Mouse (Mus musculus): ENCODE measurements around the gene Gpr35. TPM values are rescaled to one million over a fixed set of nuclear protein-coding genes. Genes with fewer than 3 reads are reported as not detected.
A peak's percentile ranks its signal among the peaks of the same experiment; 100 is the strongest.

The Gpr35 gene
- polyA plus RNA-seq, 1 experiment from 2014 or later = 0.41 TPM

GRCm38 (mm10) chr1:92911721-92912138 lies 38.9 kb upstream of the Gpr35 start:
- peak overlapping the region; percentile 97 for H3K27ac ChIP-seq
- no peaks in the 10 kb centered on the region for H3K9me3 ChIP-seq (replicated peaks)
- peaks cover 5% of the 10 kb centered on the region; the same call in 1 of the 2 replicates for H3K27me3 ChIP-seq
- peaks cover 37% of the 10 kb centered on the region for H3K4me1 ChIP-seq
- H3K4me3 ChIP-seq = peak overlapping the region; percentile 90
- peaks cover 26% of the 10 kb centered on the region for H3K36me3 ChIP-seq
- H3K4me2 ChIP-seq (replicated peaks) = peak overlapping the region; percentile 97
- peak overlapping the region; percentile 95 for H3K9ac ChIP-seq
- ATAC-seq (ENCODE audit: low FRiP score) = no peak
- WGBS = 43% methylated on average over 8 of the region's 8 CpGs

- peak overlapping the region; percentile 23; the same call in 1 of the 2 replicates for H3K27ac ChIP-seq
- H3K4me2 ChIP-seq (replicated peaks) = peak overlapping the region; percentile 97
- WGBS = 36% methylated on average over 1 of the region's 1 CpGs
- peak overlapping the region; percentile 90 for H3K4me3 ChIP-seq
- H3K9ac ChIP-seq = peak overlapping the region; percentile 95
- peaks cover 36% of the 10 kb centered on the region for H3K4me1 ChIP-seq
- H3K9me3 ChIP-seq (replicated peaks) = no peaks in the 10 kb centered on the region
- no peak for ATAC-seq (ENCODE audit: low FRiP score)
- peaks cover 32% of the 10 kb centered on the region for H3K36me3 ChIP-seq
- H3K27me3 ChIP-seq = peaks cover 5% of the 10 kb centered on the region; the same call in 1 of the 2 replicates
Observed at GRCm38 (mm10) chr1:92912286-92912685, 38.4 kb upstream of the Gpr35 start.

- no peak for ATAC-seq (ENCODE audit: low FRiP score)
- 75% methylated on average over 4 of the region's 4 CpGs for WGBS
- Histone ChIP-seq H3K4me2 (replicated peaks) (no peak overlapping the region), H3K4me1 (peaks cover 29% of the 10 kb centered on the region), H3K27ac (no peak overlapping the region), H3K27me3 (0 out of 2 replicates have a peak, but pooled peaks cover 3% of the 10 kb centered on the region), H3K36me3 (peaks cover 52% of the 10 kb centered on the region), H3K9me3 (replicated peaks) (no peaks in the 10 kb centered on the region), H3K4me3 (no peak overlapping the region), H3K9ac (no peak overlapping the region)
Observed at GRCm38 (mm10) chr1:92914239-92914638, 36.4 kb upstream of the Gpr35 start.

GRCm38 (mm10) chr1:92914993-92915392 lies 35.7 kb upstream of the Gpr35 start:
- H3K4me2 ChIP-seq (replicated peaks) = no peak overlapping the region
- no peak overlapping the region for H3K9ac ChIP-seq
- H3K36me3 ChIP-seq = peaks cover 59% of the 10 kb centered on the region
- H3K27me3 ChIP-seq = no peaks in the 10 kb centered on the region
- H3K4me1 ChIP-seq = peaks cover 23% of the 10 kb centered on the region
- no peak overlapping the region for H3K4me3 ChIP-seq
- 95% methylated on average over 11 of the region's 11 CpGs for WGBS
- H3K27ac ChIP-seq = no peak overlapping the region
- no peak for ATAC-seq (ENCODE audit: low FRiP score)
- H3K9me3 ChIP-seq (replicated peaks) = no peaks in the 10 kb centered on the region

- Histone ChIP-seq H3K4me2 (replicated peaks) (no peak overlapping the region), H3K9ac (no peak overlapping the region), H3K4me1 (peaks cover 14% of the 10 kb centered on the region), H3K27ac (no peak overlapping the region), H3K9me3 (replicated peaks) (no peaks in the 10 kb centered on the region), H3K4me3 (no peak overlapping the region), H3K27me3 (no peaks in the 10 kb centered on the region), H3K36me3 (peaks cover 72% of the 10 kb centered on the region)
- no peak for ATAC-seq (ENCODE audit: low FRiP score)
- 97% methylated on average over 9 of the region's 9 CpGs for WGBS
Observed at GRCm38 (mm10) chr1:92916725-92917124, 33.9 kb upstream of the Gpr35 start.

- H3K9ac ChIP-seq = no peak overlapping the region
- H3K36me3 ChIP-seq = peaks cover 71% of the 10 kb centered on the region
- 93% methylated on average over 11 of the region's 11 CpGs for WGBS
- ATAC-seq (ENCODE audit: low FRiP score) = no peak
- H3K4me1 ChIP-seq = no peaks in the 10 kb centered on the region
- no peaks in the 10 kb centered on the region for H3K9me3 ChIP-seq (replicated peaks)
- no peaks in the 10 kb centered on the region for H3K27me3 ChIP-seq
- H3K4me3 ChIP-seq = no peak overlapping the region
- H3K4me2 ChIP-seq (replicated peaks) = no peak overlapping the region
- no peak overlapping the region for H3K27ac ChIP-seq
Observed at GRCm38 (mm10) chr1:92919151-92919550, 31.5 kb upstream of the Gpr35 start.

- no peak overlapping the region for H3K27ac ChIP-seq
- no peak; the same call in 1 of the 2 replicates for ATAC-seq (ENCODE audit: low FRiP score)
- no peaks in the 10 kb centered on the region for H3K9me3 ChIP-seq (replicated peaks)
- no peak overlapping the region for H3K4me2 ChIP-seq (replicated peaks)
- H3K4me3 ChIP-seq = no peak overlapping the region
- no peaks in the 10 kb centered on the region for H3K27me3 ChIP-seq
- H3K36me3 ChIP-seq = peaks cover 65% of the 10 kb centered on the region
- H3K9ac ChIP-seq = no peak overlapping the region
- WGBS = 90% methylated on average over 12 of the region's 12 CpGs
- no peaks in the 10 kb centered on the region for H3K4me1 ChIP-seq
Observed at GRCm38 (mm10) chr1:92919775-92920174, 30.9 kb upstream of the Gpr35 start.

- ATAC-seq (ENCODE audit: low FRiP score) = no peak
- Histone ChIP-seq H3K9me3 (replicated peaks) (no peaks in the 10 kb centered on the region), H3K4me2 (replicated peaks) (no peak overlapping the region), H3K36me3 (peaks cover 56% of the 10 kb centered on the region), H3K4me3 (no peak overlapping the region), H3K4me1 (no peaks in the 10 kb centered on the region), H3K27me3 (no peaks in the 10 kb centered on the region), H3K27ac (no peak overlapping the region), H3K9ac (no peak overlapping the region)
- 86% methylated on average over 7 of the region's 7 CpGs for WGBS
Observed at GRCm38 (mm10) chr1:92920474-92921200, 30.0 kb upstream of the Gpr35 start.

GRCm38 (mm10) chr1:92921496-92921895 lies 29.2 kb upstream of the Gpr35 start:
- H3K9ac ChIP-seq = no peak overlapping the region
- no peaks in the 10 kb centered on the region for H3K4me1 ChIP-seq
- no peak overlapping the region for H3K27ac ChIP-seq
- no peaks in the 10 kb centered on the region for H3K27me3 ChIP-seq
- ATAC-seq (ENCODE audit: low FRiP score) = no peak
- H3K9me3 ChIP-seq (replicated peaks) = no peaks in the 10 kb centered on the region
- WGBS = 85% methylated on average over 4 of the region's 4 CpGs
- no peak overlapping the region for H3K4me2 ChIP-seq (replicated peaks)
- no peak overlapping the region for H3K4me3 ChIP-seq
- peaks cover 47% of the 10 kb centered on the region for H3K36me3 ChIP-seq

- no peak overlapping the region for H3K9ac ChIP-seq
- no peak overlapping the region for H3K4me2 ChIP-seq (replicated peaks)
- H3K4me1 ChIP-seq = peaks cover 8% of the 10 kb centered on the region
- no peak overlapping the region for H3K27ac ChIP-seq
- no peaks in the 10 kb centered on the region for H3K9me3 ChIP-seq (replicated peaks)
- no peaks in the 10 kb centered on the region for H3K36me3 ChIP-seq
- no peak overlapping the region for H3K4me3 ChIP-seq
- WGBS = 29% methylated on average over 1 of the region's 1 CpGs
- ATAC-seq (ENCODE audit: low FRiP score) = no peak
- H3K27me3 ChIP-seq = peaks cover 9% of the 10 kb centered on the region; the same call in 1 of the 2 replicates
Observed at GRCm38 (mm10) chr1:92930171-92930706, 20.4 kb upstream of the Gpr35 start.

- 84% methylated on average over 4 of the region's 4 CpGs for WGBS
- Histone ChIP-seq H3K36me3 (peaks cover 7% of the 10 kb centered on the region), H3K27me3 (peaks cover 3% of the 10 kb centered on the region; the same call in 1 of the 2 replicates), H3K4me2 (replicated peaks) (peak overlapping the region; percentile 84), H3K27ac (peak overlapping the region; percentile 94), H3K4me1 (peaks cover 28% of the 10 kb centered on the region), H3K4me3 (peak overlapping the region; percentile 84), H3K9ac (peak overlapping the region; percentile 80), H3K9me3 (replicated peaks) (no peaks in the 10 kb centered on the region)
- ATAC-seq (ENCODE audit: low FRiP score) = no peak
Observed at GRCm38 (mm10) chr1:92933611-92934010, 17.1 kb upstream of the Gpr35 start.

- Histone ChIP-seq H3K4me1 (peaks cover 28% of the 10 kb centered on the region), H3K36me3 (peaks cover 14% of the 10 kb centered on the region), H3K27me3 (peaks cover 3% of the 10 kb centered on the region; the same call in 1 of the 2 replicates), H3K9me3 (replicated peaks) (no peaks in the 10 kb centered on the region), H3K4me2 (replicated peaks) (peak within 1 kb of the TSS; percentile 84), H3K4me3 (peak within 1 kb of the TSS; percentile 84), H3K27ac (peak within 1 kb of the TSS; percentile 94), H3K9ac (peak within 1 kb of the TSS; percentile 80)
- ATAC-seq (ENCODE audit: low FRiP score) = peak; percentile 100
- WGBS = under 1% methylated on average over 45 of the region's 45 CpGs
Observed at GRCm38 (mm10) chr1:92934182-92934827, 16.4 kb upstream of the Gpr35 start, which contains the start of gene Capn10. Gene Capn10 (plus strand): TSS chr1:92934376.

Data from hindbrain, embryonic 12.5 days (tissue).